Mouse (Mus musculus) small intestine, adult 2 months (tissue): ENCODE measurements around the gene Crnkl1.

Experiments used
- CTCF ChIP-seq: fragments of 200-500 bp; IDR thresholded peaks from 2 replicates; pipeline ENCODE4 v1.5.1; 2012; ENCODE audit warnings: low read depth, mild to moderate bottlenecking, control low read depth, inconsistent platforms, low read length, moderate library complexity, mixed read lengths; ENCODE audit not compliant: insufficient replicate concordance, insufficient read length; ENCODE audit errors: extremely low read depth
- POLR2A ChIP-seq: fragments of 200-500 bp; IDR thresholded peaks from 2 replicates; pipeline ENCODE4 v1.6.1; 2012; ENCODE audit warnings: low read depth, mild to moderate bottlenecking, control low read depth, inconsistent platforms, low read length, moderate library complexity

- TF ChIP-seq CTCF: no peak
- no peak for TF ChIP-seq POLR2A
Measured at GRCm38 (mm10) chr2:145979616-145980015, 44.8 kb upstream of the Crnkl1 start.
